Mouse (Mus musculus): ENCODE measurements around the gene Psg22.

- TF ChIP-seq CTCF (IDR thresholded peaks at IDR 0.05) (no peak), POLR2A (IDR thresholded peaks at IDR 0.05; ENCODE audit: insufficient read depth, low read depth, low read length) (no peak), EP300 (IDR thresholded peaks at IDR 0.05; ENCODE audit: insufficient read depth, low read depth, low read length) (no peak)
Observed at GRCm38 (mm10) chr7:18746189-18746860, 28.4 kb downstream of the Psg22 start.

Measured in heart, adult 2 months (tissue).